Mouse (Mus musculus): ENCODE measurements around the gene Tmem201. TPM values are rescaled to one million over a fixed set of nuclear protein-coding genes. Genes with fewer than 3 reads are reported as not detected.
"Not testable (repeated sequence)": the region's sequence is repeated elsewhere in the genome, so short reads cannot be mapped to it uniquely, and the experiment has no call there.

The Tmem201 gene
- polyA plus RNA-seq, 1 experiment: 1.9 TPM

- no peak overlapping the region for H3K4me3 ChIP-seq (ENCODE audit: insufficient read depth, low read length)
- peaks cover under 1% of the 10 kb centered on the region for H3K4me1 ChIP-seq (ENCODE audit: control insufficient read depth, insufficient read depth, low read length)
- TF ChIP-seq CTCF (IDR thresholded peaks at IDR 0.05; ENCODE audit: low read depth, low read length): no peak
- no peak for TF ChIP-seq POLR2A (IDR thresholded peaks at IDR 0.05; ENCODE audit: borderline replicate concordance, low read depth, low read length)
- no peak overlapping the region for H3K27ac ChIP-seq (ENCODE audit: insufficient read depth, low read depth, low read length)
Observed at GRCm38 (mm10) chr4:149750671-149751070, 12.8 kb upstream of the Tmem201 start.

- H3K27ac ChIP-seq (ENCODE audit: insufficient read depth, low read depth, low read length): not testable (repeated sequence)
Observed at GRCm38 (mm10) chr4:149749663-149750015, 11.8 kb upstream of the Tmem201 start.

GRCm38 (mm10) chr4:149749003-149749662 is 11.3 kb upstream of the Tmem201 start:
- no peak overlapping the region for H3K27ac ChIP-seq (ENCODE audit: insufficient read depth, low read depth, low read length)
- H3K4me3 ChIP-seq (ENCODE audit: insufficient read depth, low read length): no peak overlapping the region
- no peak for TF ChIP-seq CTCF (IDR thresholded peaks at IDR 0.05; ENCODE audit: low read depth, low read length)
- no peaks in the 10 kb centered on the region for H3K4me1 ChIP-seq (ENCODE audit: control insufficient read depth, insufficient read depth, low read length)

More at GRCm38 (mm10) chr4:149749663-149750015, 11.8 kb upstream of the Tmem201 start:
- H3K4me1 ChIP-seq (ENCODE audit: control insufficient read depth, insufficient read depth, low read length); H3K4me3 ChIP-seq (ENCODE audit: insufficient read depth, low read length): not testable (repeated sequence)

GRCm38 (mm10) chr4:149744119-149744518 is 6.3 kb upstream of the Tmem201 start:
- Histone ChIP-seq H3K4me3 (ENCODE audit: insufficient read depth, low read length) (no peak overlapping the region), H3K4me1 (ENCODE audit: control insufficient read depth, insufficient read depth, low read length) (no peaks in the 10 kb centered on the region), H3K27ac (ENCODE audit: insufficient read depth, low read depth, low read length) (no peak overlapping the region)
- no peak for TF ChIP-seq POLR2A (IDR thresholded peaks at IDR 0.05; ENCODE audit: borderline replicate concordance, low read depth, low read length)

GRCm38 (mm10) chr4:149742011-149742530 is 4.2 kb upstream of the Tmem201 start:
- TF ChIP-seq CTCF (IDR thresholded peaks at IDR 0.05; ENCODE audit: low read depth, low read length): no peak
- no peak for TF ChIP-seq POLR2A (IDR thresholded peaks at IDR 0.05; ENCODE audit: borderline replicate concordance, low read depth, low read length)
- H3K4me1 ChIP-seq (ENCODE audit: control insufficient read depth, insufficient read depth, low read length): no peaks in the 10 kb centered on the region
- H3K4me3 ChIP-seq (ENCODE audit: insufficient read depth, low read length): no peak overlapping the region
- no peak overlapping the region for H3K27ac ChIP-seq (ENCODE audit: insufficient read depth, low read depth, low read length)

- no peak overlapping the region for H3K27ac ChIP-seq (ENCODE audit: insufficient read depth, low read depth, low read length)
- H3K4me3 ChIP-seq (ENCODE audit: insufficient read depth, low read length): no peak overlapping the region
- TF ChIP-seq POLR2A (IDR thresholded peaks at IDR 0.05; ENCODE audit: borderline replicate concordance, low read depth, low read length) (no peak), CTCF (IDR thresholded peaks at IDR 0.05; ENCODE audit: low read depth, low read length) (no peak)
- peaks cover 9% of the 10 kb centered on the region for H3K4me1 ChIP-seq (ENCODE audit: control insufficient read depth, insufficient read depth, low read length)
Observed at GRCm38 (mm10) chr4:149740301-149740700, 2.5 kb upstream of the Tmem201 start.

- Histone ChIP-seq H3K4me1 (ENCODE audit: control insufficient read depth, insufficient read depth, low read length) (peaks cover 13% of the 10 kb centered on the region), H3K27ac (ENCODE audit: insufficient read depth, low read depth, low read length) (no peak overlapping the region), H3K4me3 (ENCODE audit: insufficient read depth, low read length) (no peak overlapping the region)
- TF ChIP-seq CTCF (IDR thresholded peaks at IDR 0.05; ENCODE audit: low read depth, low read length): no peak
Observed at GRCm38 (mm10) chr4:149739478-149739877, 1.6 kb upstream of the Tmem201 start.

GRCm38 (mm10) chr4:149736581-149736980 is 1.3 kb downstream of the Tmem201 start:
- no peak overlapping the region for H3K27ac ChIP-seq (ENCODE audit: insufficient read depth, low read depth, low read length)
- TF ChIP-seq CTCF (IDR thresholded peaks at IDR 0.05; ENCODE audit: low read depth, low read length) (no peak), POLR2A (IDR thresholded peaks at IDR 0.05; ENCODE audit: borderline replicate concordance, low read depth, low read length) (no peak)
- H3K4me1 ChIP-seq (ENCODE audit: control insufficient read depth, insufficient read depth, low read length): peaks cover 13% of the 10 kb centered on the region
- peak overlapping the region; percentile 79 for H3K4me3 ChIP-seq (ENCODE audit: insufficient read depth, low read length)

- Histone ChIP-seq H3K4me1 (ENCODE audit: control insufficient read depth, insufficient read depth, low read length) (peaks cover 13% of the 10 kb centered on the region), H3K27ac (ENCODE audit: insufficient read depth, low read depth, low read length) (no peak overlapping the region), H3K4me3 (ENCODE audit: insufficient read depth, low read length) (no peak overlapping the region)
- TF ChIP-seq CTCF (IDR thresholded peaks at IDR 0.05; ENCODE audit: low read depth, low read length) (no peak), POLR2A (IDR thresholded peaks at IDR 0.05; ENCODE audit: borderline replicate concordance, low read depth, low read length) (no peak)
Observed at GRCm38 (mm10) chr4:149735624-149736250, 2.1 kb downstream of the Tmem201 start.

GRCm38 (mm10) chr4:149734730-149735475 is 2.9 kb downstream of the Tmem201 start:
- H3K4me1 ChIP-seq (ENCODE audit: control insufficient read depth, insufficient read depth, low read length): peaks cover 13% of the 10 kb centered on the region
- no peak overlapping the region for H3K27ac ChIP-seq (ENCODE audit: insufficient read depth, low read depth, low read length)
- H3K4me3 ChIP-seq (ENCODE audit: insufficient read depth, low read length): no peak overlapping the region
- TF ChIP-seq CTCF (IDR thresholded peaks at IDR 0.05; ENCODE audit: low read depth, low read length) (no peak), POLR2A (IDR thresholded peaks at IDR 0.05; ENCODE audit: borderline replicate concordance, low read depth, low read length) (no peak)

Data from bone marrow macrophage, adult 2 months (primary cell).